Mouse (Mus musculus): ENCODE results near the gene C730034F03Rik. TPM values are rescaled to one million over a fixed set of nuclear protein-coding genes. Genes with fewer than 3 reads are reported as not detected.

C730034F03Rik gene
- polyA plus RNA-seq, 1 experiment from 2014 or later, result 3.5 TPM

- H3K9me3 ChIP-seq, result no peaks in the 10 kb centered on the region
- H3K9ac ChIP-seq, result no peak overlapping the region
- ATAC-seq (ENCODE audit: insufficient number of reproducible peaks, low FRiP score, low TSS enrichment, low read depth), result no peak
- no peak overlapping the region for H3K27ac ChIP-seq
- H3K4me1 ChIP-seq, result no peaks in the 10 kb centered on the region
- 58% methylated on average over 5 of the region's 5 CpGs for WGBS
- no peak overlapping the region for H3K4me3 ChIP-seq
- no peaks in the 10 kb centered on the region for H3K27me3 ChIP-seq
- H3K4me2 ChIP-seq, result no peak overlapping the region
- no peaks in the 10 kb centered on the region for H3K36me3 ChIP-seq
These were observed 34.2 kb downstream of the C730034F03Rik start for GRCm38 (mm10) chr15:89463334-89464235.

DNA sequence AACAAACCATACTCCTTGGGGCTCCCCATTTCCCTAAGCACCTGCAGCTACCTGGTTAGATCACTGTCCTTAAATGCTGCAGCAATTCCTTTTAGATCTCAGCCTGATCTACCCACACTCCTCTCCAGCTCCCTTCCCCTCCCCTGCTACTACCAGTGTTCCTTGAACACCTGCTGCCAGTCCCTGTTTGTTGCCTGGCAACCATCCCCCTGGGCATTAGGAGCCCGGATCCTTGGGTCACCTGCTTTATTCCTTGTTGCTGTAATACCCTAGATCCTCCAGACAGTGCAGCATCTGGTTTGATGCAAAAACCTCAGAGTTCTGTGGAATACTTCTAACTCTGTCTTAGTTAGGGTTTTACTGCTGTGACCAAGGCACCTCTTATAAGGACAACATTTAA lies 35.7 kb downstream of the C730034F03Rik start:
- 6% methylated on average over 1 of the region's 1 CpGs for WGBS
- Histone ChIP-seq H3K4me2 (no peak overlapping the region), H3K9ac (no peak overlapping the region), H3K4me1 (no peaks in the 10 kb centered on the region), H3K9me3 (no peaks in the 10 kb centered on the region), H3K4me3 (no peak overlapping the region), H3K36me3 (no peaks in the 10 kb centered on the region), H3K27ac (no peak overlapping the region), H3K27me3 (no peaks in the 10 kb centered on the region)
- ATAC-seq (ENCODE audit: insufficient number of reproducible peaks, low FRiP score, low TSS enrichment, low read depth), result no peak

GRCm38 (mm10) chr15:89468577-89468976 lies 39.2 kb downstream of the C730034F03Rik start:
- Histone ChIP-seq H3K4me3 (no peak overlapping the region), H3K27ac (no peak overlapping the region), H3K36me3 (no peaks in the 10 kb centered on the region), H3K4me2 (no peak overlapping the region), H3K9me3 (no peaks in the 10 kb centered on the region), H3K4me1 (no peaks in the 10 kb centered on the region), H3K9ac (no peak overlapping the region), H3K27me3 (no peaks in the 10 kb centered on the region)
- no peak for ATAC-seq (ENCODE audit: insufficient number of reproducible peaks, low FRiP score, low TSS enrichment, low read depth)
- 27% methylated on average over 2 of the region's 2 CpGs for WGBS

DNA sequence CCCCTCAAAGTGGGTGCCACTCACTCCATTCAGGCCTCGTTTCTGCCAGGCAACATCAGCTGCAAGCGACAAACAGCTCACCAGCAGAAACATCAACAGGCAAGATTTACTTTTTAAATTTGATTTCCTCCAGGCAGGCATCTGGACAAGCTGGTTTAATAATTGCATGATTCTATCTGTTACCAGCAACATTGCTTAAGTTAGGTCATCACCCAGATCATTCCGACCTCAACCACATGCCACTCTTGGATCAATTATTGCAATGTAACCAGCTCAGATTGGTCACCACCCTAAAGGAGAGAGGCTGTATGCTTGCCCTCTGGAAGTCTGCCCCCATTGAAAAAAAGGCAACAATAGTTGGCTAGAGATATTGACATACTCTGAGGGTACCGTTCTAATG lies 42.1 kb downstream of the C730034F03Rik start:
- no peak overlapping the region for H3K4me2 ChIP-seq
- no peak overlapping the region for H3K27ac ChIP-seq
- no peak overlapping the region for H3K9ac ChIP-seq
- peaks cover 13% of the 10 kb centered on the region for H3K4me1 ChIP-seq
- no peaks in the 10 kb centered on the region for H3K36me3 ChIP-seq
- H3K9me3 ChIP-seq, result no peaks in the 10 kb centered on the region
- ATAC-seq (ENCODE audit: insufficient number of reproducible peaks, low FRiP score, low TSS enrichment, low read depth), result no peak
- no peaks in the 10 kb centered on the region for H3K27me3 ChIP-seq
- H3K4me3 ChIP-seq, result no peak overlapping the region
- 81% methylated on average over 4 of the region's 4 CpGs for WGBS

- H3K4me2 ChIP-seq, result no peak overlapping the region
- H3K4me3 ChIP-seq, result no peak overlapping the region
- no peak overlapping the region for H3K27ac ChIP-seq
- 80% methylated on average over 9 of the region's 9 CpGs for WGBS
- no peak for ATAC-seq (ENCODE audit: insufficient number of reproducible peaks, low FRiP score, low TSS enrichment, low read depth)
- no peaks in the 10 kb centered on the region for H3K27me3 ChIP-seq
- no peak overlapping the region for H3K9ac ChIP-seq
- H3K36me3 ChIP-seq, result no peaks in the 10 kb centered on the region
- H3K4me1 ChIP-seq, result peaks cover 13% of the 10 kb centered on the region
- H3K9me3 ChIP-seq, result no peaks in the 10 kb centered on the region
These were observed 44.0 kb downstream of the C730034F03Rik start for GRCm38 (mm10) chr15:89473370-89473769.

DNA sequence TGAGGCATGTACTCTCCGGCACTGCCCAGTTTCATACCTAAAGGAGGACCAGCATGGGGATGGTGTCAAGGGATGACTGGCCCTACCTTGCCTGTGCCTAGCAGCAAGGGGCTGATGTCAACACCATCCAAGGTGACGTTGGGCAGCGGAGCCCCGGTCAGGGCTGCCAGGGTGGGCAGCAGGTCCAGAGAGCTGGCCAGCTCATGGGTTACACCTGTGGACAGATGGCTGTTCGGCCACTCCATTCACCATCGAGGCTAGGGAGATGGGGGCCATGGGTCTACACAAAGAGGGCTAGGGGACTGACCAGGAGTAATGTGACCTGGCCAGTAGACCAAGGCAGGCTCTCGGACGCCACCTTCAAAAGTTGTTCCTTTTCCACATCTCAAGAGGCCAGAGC lies 44.5 kb downstream of the C730034F03Rik start:
- Histone ChIP-seq H3K27ac (no peak overlapping the region), H3K4me3 (no peak overlapping the region), H3K4me1 (peaks cover 13% of the 10 kb centered on the region), H3K9ac (no peak overlapping the region), H3K9me3 (no peaks in the 10 kb centered on the region), H3K27me3 (no peaks in the 10 kb centered on the region), H3K4me2 (no peak overlapping the region), H3K36me3 (no peaks in the 10 kb centered on the region)
- 94% methylated on average over 8 of the region's 8 CpGs for WGBS
- ATAC-seq (ENCODE audit: insufficient number of reproducible peaks, low FRiP score, low TSS enrichment, low read depth), result no peak

- Histone ChIP-seq H3K4me1 (peaks cover 13% of the 10 kb centered on the region), H3K4me2 (no peak overlapping the region), H3K27ac (no peak overlapping the region), H3K9ac (no peak overlapping the region), H3K27me3 (no peaks in the 10 kb centered on the region), H3K4me3 (no peak overlapping the region), H3K9me3 (no peaks in the 10 kb centered on the region), H3K36me3 (no peaks in the 10 kb centered on the region)
- WGBS, result 90% methylated on average over 19 of the region's 19 CpGs
- no peak for ATAC-seq (ENCODE audit: insufficient number of reproducible peaks, low FRiP score, low TSS enrichment, low read depth)
These were observed 45.4 kb downstream of the C730034F03Rik start for GRCm38 (mm10) chr15:89474596-89475292.

DNA sequence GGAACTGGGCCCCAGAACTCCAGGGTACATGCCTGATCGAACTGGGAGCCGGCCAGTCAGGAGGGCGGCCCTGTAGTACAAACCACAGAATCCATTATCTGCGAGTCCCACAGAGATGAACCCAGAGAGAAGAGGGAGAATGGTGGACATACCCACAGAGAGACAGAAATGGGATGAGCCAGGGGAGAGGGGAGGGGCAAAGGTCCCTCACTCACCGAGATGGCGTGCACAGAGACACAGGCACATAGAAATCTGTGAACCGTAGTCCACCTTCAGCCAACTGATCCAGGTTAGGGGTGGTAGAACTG lies 45.9 kb downstream of the C730034F03Rik start:
- no peak for ATAC-seq (ENCODE audit: insufficient number of reproducible peaks, low FRiP score, low TSS enrichment, low read depth)
- H3K36me3 ChIP-seq, result no peaks in the 10 kb centered on the region

GRCm38 (mm10) chr15:89475611-89476474 lies 46.5 kb downstream of the C730034F03Rik start:
- Histone ChIP-seq H3K4me1 (peaks cover 13% of the 10 kb centered on the region), H3K4me3 (peak overlapping the region; percentile 64), H3K9me3 (no peaks in the 10 kb centered on the region), H3K27me3 (no peaks in the 10 kb centered on the region), H3K27ac (peak overlapping the region; percentile 79), H3K9ac (peak overlapping the region; percentile 64), H3K4me2 (peak overlapping the region; percentile 88), H3K36me3 (no peaks in the 10 kb centered on the region)
- ATAC-seq (ENCODE audit: insufficient number of reproducible peaks, low FRiP score, low TSS enrichment, low read depth), result peak; percentile 94
- 9% methylated on average over 44 of the region's 44 CpGs for whole genome bisulfite sequencing

More for the DNA sequence above, 45.9 kb downstream of the C730034F03Rik start:
- Histone ChIP-seq H3K27me3 (no peaks in the 10 kb centered on the region), H3K9ac (peak overlapping the region; percentile 64; the same call in 1 of the 2 replicates), H3K4me1 (peaks cover 13% of the 10 kb centered on the region), H3K4me2 (peak overlapping the region; percentile 88), H3K9me3 (no peaks in the 10 kb centered on the region), H3K27ac (no peak overlapping the region), H3K4me3 (peak overlapping the region; percentile 64)
- WGBS, result 87% methylated on average over 7 of the region's 7 CpGs

GRCm38 (mm10) chr15:89476475-89476815 lies 47.1 kb downstream of the C730034F03Rik start:
- Histone ChIP-seq H3K4me2 (peak overlapping the region; percentile 88), H3K4me1 (peaks cover 13% of the 10 kb centered on the region), H3K4me3 (peak overlapping the region; percentile 64), H3K27me3 (no peaks in the 10 kb centered on the region), H3K9ac (peak overlapping the region; percentile 64), H3K36me3 (no peaks in the 10 kb centered on the region), H3K9me3 (no peaks in the 10 kb centered on the region), H3K27ac (peak overlapping the region; percentile 79)
- WGBS, result 4% methylated on average over 5 of the region's 5 CpGs
- no peak for ATAC-seq (ENCODE audit: insufficient number of reproducible peaks, low FRiP score, low TSS enrichment, low read depth)

DNA sequence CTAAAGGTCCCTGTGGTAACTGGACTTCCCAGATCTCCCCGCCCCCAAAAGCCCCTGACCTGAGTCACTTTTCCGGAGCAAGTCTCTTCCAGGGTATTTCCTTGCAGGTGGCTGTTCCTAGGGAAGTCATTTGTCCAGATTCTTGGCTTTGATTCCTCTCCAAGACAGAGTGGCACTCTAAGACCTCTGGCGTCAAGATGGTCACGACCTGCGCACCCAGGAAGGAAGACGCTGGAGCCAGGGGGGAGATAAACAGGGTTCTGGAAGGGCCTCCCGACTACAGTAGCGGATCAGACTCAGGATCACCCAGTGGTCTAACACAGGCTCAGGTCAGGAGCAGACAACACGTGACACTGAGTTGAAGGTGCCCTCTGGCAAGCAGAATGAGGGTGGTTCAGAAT lies 47.7 kb downstream of the C730034F03Rik start, which contains the start of gene Arsa:
TSS of gene Arsa (minus strand) at position 335 of the 401 bp plus-strand sequence.
- H3K4me3 ChIP-seq, result peak within 1 kb of the TSS; percentile 64
- H3K9ac ChIP-seq, result peak within 1 kb of the TSS; percentile 64
- H3K9me3 ChIP-seq, result no peaks in the 10 kb centered on the region
- H3K4me2 ChIP-seq, result peak within 1 kb of the TSS; percentile 88
- WGBS, result 34% methylated on average over 9 of the region's 9 CpGs
- no peaks in the 10 kb centered on the region for H3K27me3 ChIP-seq
- peak within 1 kb of the TSS; percentile 79 for H3K27ac ChIP-seq
- no peak for ATAC-seq (ENCODE audit: insufficient number of reproducible peaks, low FRiP score, low TSS enrichment, low read depth)
- H3K36me3 ChIP-seq, result no peaks in the 10 kb centered on the region
- peaks cover 13% of the 10 kb centered on the region for H3K4me1 ChIP-seq
